Mouse (Mus musculus): ENCODE measurements around the gene Gm37240. TPM values are rescaled to one million over a fixed set of nuclear protein-coding genes. Genes with fewer than 3 reads are reported as not detected.

Gene Gm37240
- polyA plus RNA-seq, 1 experiment: 0.91 TPM

- H3K36me3 ChIP-seq (ENCODE audit: control insufficient read depth, insufficient read depth, low read length, poor library complexity, severe bottlenecking): no peaks in the 10 kb centered on the region
- H3K9ac ChIP-seq (ENCODE audit: low read depth, poor library complexity, severe bottlenecking): no peak overlapping the region
- no peak overlapping the region for H3K27ac ChIP-seq (ENCODE audit: insufficient read depth, low read length)
- no peaks in the 10 kb centered on the region for H3K4me1 ChIP-seq (ENCODE audit: control insufficient read depth, insufficient read depth, low read length)
- H3K4me3 ChIP-seq (ENCODE audit: low read depth, low read length): no peak overlapping the region
- no peaks in the 10 kb centered on the region for H3K9me3 ChIP-seq (replicated peaks; ENCODE audit: control insufficient read depth, insufficient read depth, low read length, poor library complexity, severe bottlenecking)
- no peak for TF ChIP-seq CTCF (IDR thresholded peaks at IDR 0.05; ENCODE audit: low read depth, low read length)
- no peak for TF ChIP-seq POLR2A (IDR thresholded peaks at IDR 0.05; ENCODE audit: insufficient read depth, low read length)
- no peak for TF ChIP-seq EP300 (IDR thresholded peaks at IDR 0.05; ENCODE audit: insufficient read depth, low read depth, low read length)
- H3K27me3 ChIP-seq (ENCODE audit: control insufficient read depth, insufficient read depth, low read length, poor library complexity, severe bottlenecking): no peaks in the 10 kb centered on the region
Measured at GRCm38 (mm10) chr3:84748139-84748538, 1139.2 kb downstream of the Gm37240 start.

- Histone ChIP-seq H3K27me3 (ENCODE audit: control insufficient read depth, insufficient read depth, low read length, poor library complexity, severe bottlenecking) (no peaks in the 10 kb centered on the region), H3K4me3 (ENCODE audit: low read depth, low read length) (no peak overlapping the region), H3K27ac (ENCODE audit: insufficient read depth, low read length) (no peak overlapping the region), H3K9me3 (replicated peaks; ENCODE audit: control insufficient read depth, insufficient read depth, low read length, poor library complexity, severe bottlenecking) (no peaks in the 10 kb centered on the region), H3K4me1 (ENCODE audit: control insufficient read depth, insufficient read depth, low read length) (no peaks in the 10 kb centered on the region), H3K36me3 (ENCODE audit: control insufficient read depth, insufficient read depth, low read length, poor library complexity, severe bottlenecking) (no peaks in the 10 kb centered on the region), H3K9ac (ENCODE audit: low read depth, poor library complexity, severe bottlenecking) (no peak overlapping the region)
- no peak for TF ChIP-seq POLR2A (IDR thresholded peaks at IDR 0.05; ENCODE audit: insufficient read depth, low read length)
- TF ChIP-seq EP300 (IDR thresholded peaks at IDR 0.05; ENCODE audit: insufficient read depth, low read depth, low read length): no peak
- TF ChIP-seq CTCF (IDR thresholded peaks at IDR 0.05; ENCODE audit: low read depth, low read length): no peak
Measured at GRCm38 (mm10) chr3:84745537-84746189, 1141.7 kb downstream of the Gm37240 start.

GRCm38 (mm10) chr3:84744707-84745106, 1142.6 kb downstream of the Gm37240 start:
- Histone ChIP-seq H3K9ac (ENCODE audit: low read depth, poor library complexity, severe bottlenecking) (no peak overlapping the region), H3K36me3 (ENCODE audit: control insufficient read depth, insufficient read depth, low read length, poor library complexity, severe bottlenecking) (no peaks in the 10 kb centered on the region), H3K27ac (ENCODE audit: insufficient read depth, low read length) (no peak overlapping the region), H3K4me3 (ENCODE audit: low read depth, low read length) (no peak overlapping the region), H3K4me1 (ENCODE audit: control insufficient read depth, insufficient read depth, low read length) (no peaks in the 10 kb centered on the region), H3K9me3 (replicated peaks; ENCODE audit: control insufficient read depth, insufficient read depth, low read length, poor library complexity, severe bottlenecking) (no peaks in the 10 kb centered on the region), H3K27me3 (ENCODE audit: control insufficient read depth, insufficient read depth, low read length, poor library complexity, severe bottlenecking) (no peaks in the 10 kb centered on the region)
- TF ChIP-seq POLR2A (IDR thresholded peaks at IDR 0.05; ENCODE audit: insufficient read depth, low read length): no peak
- no peak for TF ChIP-seq CTCF (IDR thresholded peaks at IDR 0.05; ENCODE audit: low read depth, low read length)
- no peak for TF ChIP-seq EP300 (IDR thresholded peaks at IDR 0.05; ENCODE audit: insufficient read depth, low read depth, low read length)

- Histone ChIP-seq H3K4me1 (ENCODE audit: control insufficient read depth, insufficient read depth, low read length) (no peaks in the 10 kb centered on the region), H3K4me3 (ENCODE audit: low read depth, low read length) (no peak overlapping the region), H3K27me3 (ENCODE audit: control insufficient read depth, insufficient read depth, low read length, poor library complexity, severe bottlenecking) (no peaks in the 10 kb centered on the region), H3K9ac (ENCODE audit: low read depth, poor library complexity, severe bottlenecking) (no peak overlapping the region), H3K9me3 (replicated peaks; ENCODE audit: control insufficient read depth, insufficient read depth, low read length, poor library complexity, severe bottlenecking) (no peaks in the 10 kb centered on the region), H3K36me3 (ENCODE audit: control insufficient read depth, insufficient read depth, low read length, poor library complexity, severe bottlenecking) (no peaks in the 10 kb centered on the region), H3K27ac (ENCODE audit: insufficient read depth, low read length) (no peak overlapping the region)
- TF ChIP-seq EP300 (IDR thresholded peaks at IDR 0.05; ENCODE audit: insufficient read depth, low read depth, low read length) (no peak), POLR2A (IDR thresholded peaks at IDR 0.05; ENCODE audit: insufficient read depth, low read length) (no peak), CTCF (IDR thresholded peaks at IDR 0.05; ENCODE audit: low read depth, low read length) (no peak)
Measured at GRCm38 (mm10) chr3:84740050-84740596, 1147.2 kb downstream of the Gm37240 start.

- no peak overlapping the region for H3K9ac ChIP-seq (ENCODE audit: low read depth, poor library complexity, severe bottlenecking)
- TF ChIP-seq CTCF (IDR thresholded peaks at IDR 0.05; ENCODE audit: low read depth, low read length) (no peak), EP300 (IDR thresholded peaks at IDR 0.05; ENCODE audit: insufficient read depth, low read depth, low read length) (no peak), POLR2A (IDR thresholded peaks at IDR 0.05; ENCODE audit: insufficient read depth, low read length) (no peak)
- no peaks in the 10 kb centered on the region for H3K9me3 ChIP-seq (replicated peaks; ENCODE audit: control insufficient read depth, insufficient read depth, low read length, poor library complexity, severe bottlenecking)
- H3K27me3 ChIP-seq (ENCODE audit: control insufficient read depth, insufficient read depth, low read length, poor library complexity, severe bottlenecking): no peaks in the 10 kb centered on the region
- no peaks in the 10 kb centered on the region for H3K36me3 ChIP-seq (ENCODE audit: control insufficient read depth, insufficient read depth, low read length, poor library complexity, severe bottlenecking)
- H3K27ac ChIP-seq (ENCODE audit: insufficient read depth, low read length): no peak overlapping the region
- no peak overlapping the region for H3K4me3 ChIP-seq (ENCODE audit: low read depth, low read length)
- H3K4me1 ChIP-seq (ENCODE audit: control insufficient read depth, insufficient read depth, low read length): peaks cover 2% of the 10 kb centered on the region
Measured at GRCm38 (mm10) chr3:84737137-84737536, 1150.2 kb downstream of the Gm37240 start.

- no peak overlapping the region for H3K4me3 ChIP-seq (ENCODE audit: low read depth, low read length)
- no peak for TF ChIP-seq CTCF (IDR thresholded peaks at IDR 0.05; ENCODE audit: low read depth, low read length)
- TF ChIP-seq EP300 (IDR thresholded peaks at IDR 0.05; ENCODE audit: insufficient read depth, low read depth, low read length): no peak
- no peak for TF ChIP-seq POLR2A (IDR thresholded peaks at IDR 0.05; ENCODE audit: insufficient read depth, low read length)
- H3K9ac ChIP-seq (ENCODE audit: low read depth, poor library complexity, severe bottlenecking): no peak overlapping the region
- H3K27me3 ChIP-seq (ENCODE audit: control insufficient read depth, insufficient read depth, low read length, poor library complexity, severe bottlenecking): no peaks in the 10 kb centered on the region
- no peaks in the 10 kb centered on the region for H3K9me3 ChIP-seq (replicated peaks; ENCODE audit: control insufficient read depth, insufficient read depth, low read length, poor library complexity, severe bottlenecking)
- H3K4me1 ChIP-seq (ENCODE audit: control insufficient read depth, insufficient read depth, low read length): peaks cover 2% of the 10 kb centered on the region
- no peak overlapping the region for H3K27ac ChIP-seq (ENCODE audit: insufficient read depth, low read length)
- no peaks in the 10 kb centered on the region for H3K36me3 ChIP-seq (ENCODE audit: control insufficient read depth, insufficient read depth, low read length, poor library complexity, severe bottlenecking)
Measured at GRCm38 (mm10) chr3:84735716-84736115, 1151.6 kb downstream of the Gm37240 start.

Data from ES-Bruce4 (cell line).